Mouse (Mus musculus) adrenal gland, postnatal 25 days (tissue): ENCODE measurements around the gene Pld5. TPM values are rescaled to one million over a fixed set of nuclear protein-coding genes. Genes with fewer than 3 reads are reported as not detected.
A peak's percentile ranks its signal among the peaks of the same experiment; 100 is the strongest.

Experiments used
- DNase-seq: peaks from one replicate; pipeline ENCODE4 v3.0.0; 2021; ENCODE audit warnings: mixed read lengths
- total RNA-seq: library from RNA; stranded (reverse); gene quantifications from 2 replicates; pipeline ENCODE4 v1.2.3, GENCODE M21; 2021

Pld5 gene
- total RNA-seq, 1 experiment from 2014 or later = 0.64 TPM

GRCm38 (mm10) chr1:175946718-175947315 is 328.3 kb downstream of the Pld5 start:
- no peak for DNase-seq

- DNase-seq = no peak
Observed at GRCm38 (mm10) chr1:175943168-175943567, 331.9 kb downstream of the Pld5 start.

GRCm38 (mm10) chr1:175938731-175939130 is 336.4 kb downstream of the Pld5 start:
- no peak for DNase-seq

- peak; percentile 29 for DNase-seq
Observed at GRCm38 (mm10) chr1:175936282-175936737, 338.8 kb downstream of the Pld5 start.

GRCm38 (mm10) chr1:175931391-175931790 is 343.7 kb downstream of the Pld5 start:
- no peak for DNase-seq

GRCm38 (mm10) chr1:175923848-175924787 is 351.0 kb downstream of the Pld5 start:
- DNase-seq = peak; percentile 73

- DNase-seq = no peak
Observed at GRCm38 (mm10) chr1:175921091-175921490, 354.0 kb downstream of the Pld5 start.

GRCm38 (mm10) chr1:175920029-175920428 is 355.1 kb downstream of the Pld5 start, which contains the start of gene Gm38100:
Gm38100 (plus strand) TSS chr1:175920329.
- no peak for DNase-seq

GRCm38 (mm10) chr1:175913728-175914303 is 361.3 kb downstream of the Pld5 start:
- DNase-seq = no peak
